Mouse (Mus musculus) induced T-regulatory cell, adult 2 months (primary cell): ENCODE results near the gene Galnt3.

Source experiments
- DNase-seq: peaks from one replicate; pipeline ENCODE4 v3.0.0-alpha.2; 2012; ENCODE audit warnings: low read depth

Gene Galnt3

GRCm38 (mm10) chr2:66124591-66125271 is at the start of gene Galnt3:
TSS of gene Galnt3 (minus strand) at chr2:66124994.
- DNase-seq: peak; percentile 47

GRCm38 (mm10) chr2:66173134-66173533 is 48.3 kb upstream of the Galnt3 start:
- no peak for DNase-seq

GRCm38 (mm10) chr2:66171643-66172042 is 46.8 kb upstream of the Galnt3 start:
- DNase-seq: no peak

- DNase-seq: no peak
Observed at GRCm38 (mm10) chr2:66170721-66171120, 45.9 kb upstream of the Galnt3 start.

- no peak for DNase-seq
Observed at GRCm38 (mm10) chr2:66165025-66165424, 40.2 kb upstream of the Galnt3 start.

GRCm38 (mm10) chr2:66158140-66158915 is 33.5 kb upstream of the Galnt3 start:
- DNase-seq: no peak

- no peak for DNase-seq
Observed at GRCm38 (mm10) chr2:66151436-66151835, 26.6 kb upstream of the Galnt3 start.

- no peak for DNase-seq
Observed at GRCm38 (mm10) chr2:66150531-66150930, 25.7 kb upstream of the Galnt3 start.

- peak; percentile 61 for DNase-seq
Observed at GRCm38 (mm10) chr2:66148654-66149230, 23.9 kb upstream of the Galnt3 start.

GRCm38 (mm10) chr2:66146473-66146872 is 21.7 kb upstream of the Galnt3 start:
- no peak for DNase-seq

GRCm38 (mm10) chr2:66144770-66145169 is 20.0 kb upstream of the Galnt3 start:
- no peak for DNase-seq

GRCm38 (mm10) chr2:66143284-66143683 is 18.5 kb upstream of the Galnt3 start:
- no peak for DNase-seq

- no peak for DNase-seq
Observed at GRCm38 (mm10) chr2:66142711-66143110, 17.9 kb upstream of the Galnt3 start.

GRCm38 (mm10) chr2:66142268-66142667 is 17.5 kb upstream of the Galnt3 start:
- no peak for DNase-seq

- DNase-seq: no peak
Observed at GRCm38 (mm10) chr2:66140246-66140645, 15.5 kb upstream of the Galnt3 start.

GRCm38 (mm10) chr2:66131862-66132544 is 7.2 kb upstream of the Galnt3 start:
- no peak for DNase-seq

- no peak for DNase-seq
Observed at GRCm38 (mm10) chr2:66128941-66129340, 4.1 kb upstream of the Galnt3 start.

- DNase-seq: no peak
Observed at GRCm38 (mm10) chr2:66127541-66127940, 2.7 kb upstream of the Galnt3 start.

- no peak for DNase-seq
Observed at GRCm38 (mm10) chr2:66126936-66127335, 2.1 kb upstream of the Galnt3 start.

GRCm38 (mm10) chr2:66123756-66124589 is 821 bp downstream of the Galnt3 start:
- peak; percentile 32 for DNase-seq

GRCm38 (mm10) chr2:66117686-66118085 is 7.1 kb downstream of the Galnt3 start:
- no peak for DNase-seq
